Mouse (Mus musculus) left cerebral cortex, postnatal 10 days (tissue): ENCODE results near the gene Surf4. TPM values are rescaled to one million over a fixed set of nuclear protein-coding genes. Genes with fewer than 3 reads are reported as not detected.

Experiments used
- DNase-seq, 2 experiments: peaks; one replicate each; pipeline ENCODE4 v3.0.0; 2021 to 2022; ENCODE audit warnings: low spot score in 2 of 2, mixed read lengths in 1 of 2; ENCODE audit errors: extremely low spot score in 1 of 2
- intact Hi-C: fragments of 180-260 bp; cut with DNase I; formaldehyde crosslinking; loops from one replicate; pipeline ENCODE4 v1.15.1; 2025
- total RNA-seq, 2 experiments: library from RNA; stranded (reverse); gene quantifications; 2 replicates each; pipeline ENCODE4 v1.2.3; 2021

Gene Surf4
- total RNA-seq, 2 experiments from 2014 or later: 62.4 to 64.2 TPM

GRCm38 (mm10) chr2:26935286-26935685, 1.6 kb upstream of the Surf4 start:
- DNase-seq: no peak
- intact Hi-C loops: no loop called here

- intact Hi-C loops: loop anchor here (5.0 kb wide), 2 partner anchors 75 to 105 kb away; partner anchors contain the start of gene Cacfd1
- DNase-seq: peak in 1 of 2 experiments; percentile 56
Observed at GRCm38 (mm10) chr2:26932473-26933303, 1.0 kb downstream of the Surf4 start.

- intact Hi-C loops: loop anchor here (2.0 to 5.0 kb wide), 3 partner anchors 77 to 306 kb away; partner anchors contain the start of gene Cacfd1
Observed at GRCm38 (mm10) chr2:26930390-26930789, 3.3 kb downstream of the Surf4 start.

GRCm38 (mm10) chr2:26927745-26928476, 5.8 kb downstream of the Surf4 start:
- intact Hi-C loops: no loop called here
- no peak for DNase-seq

More at GRCm38 (mm10) chr2:26930390-26930789, 3.3 kb downstream of the Surf4 start:
- peak in 1 of 2 experiments; percentile 68 for DNase-seq

- no peak for DNase-seq
- intact Hi-C loops: loop anchor here (5.0 kb wide), 1 partner anchor 101 kb away; no protein-coding TSS in a partner anchor
Observed at GRCm38 (mm10) chr2:26921784-26922183, 11.9 kb downstream of the Surf4 start.

GRCm38 (mm10) chr2:26920190-26920855, 13.4 kb downstream of the Surf4 start:
- no peak for DNase-seq
- intact Hi-C loops: loop anchor here (5.0 kb wide), 1 partner anchor 102 kb away; no protein-coding TSS in a partner anchor

- intact Hi-C loops: loop anchor here (5.0 kb wide), 1 partner anchor 103 kb away; no protein-coding TSS in a partner anchor
- no peak for DNase-seq
Observed at GRCm38 (mm10) chr2:26919684-26920083, 14.0 kb downstream of the Surf4 start.

GRCm38 (mm10) chr2:26916738-26917137, 17.0 kb downstream of the Surf4 start:
- no peak for DNase-seq
- intact Hi-C loops: no loop called here

GRCm38 (mm10) chr2:26915927-26916728, 17.6 kb downstream of the Surf4 start, which contains the start of the genes Surf2 and Surf1:
Gene Surf2, plus strand, starts transcription at chr2:26916367.
Gene Surf1, minus strand, starts transcription at chr2:26916530.
- intact Hi-C loops: no loop called here
- DNase-seq: peak; percentile 86 to 89

- DNase-seq: no peak
- intact Hi-C loops: no loop called here
Observed at GRCm38 (mm10) chr2:26914148-26914941, 19.4 kb downstream of the Surf4 start.

- DNase-seq: no peak
- intact Hi-C loops: no loop called here
Observed at GRCm38 (mm10) chr2:26913416-26914147, 20.1 kb downstream of the Surf4 start.

- DNase-seq: no peak
- intact Hi-C loops: no loop called here
Observed at GRCm38 (mm10) chr2:26912253-26912770, 21.4 kb downstream of the Surf4 start.

- peak in 1 of 2 experiments; percentile 85 for DNase-seq
- intact Hi-C loops: no loop called here
Observed at GRCm38 (mm10) chr2:26910994-26911765, 22.5 kb downstream of the Surf4 start.

GRCm38 (mm10) chr2:26910124-26910993, 23.4 kb downstream of the Surf4 start, which contains the start of the genes Med22 and Rpl7a:
Gene Med22, minus strand, starts transcription at chr2:26910677.
Gene Rpl7a, plus strand, starts transcription at chr2:26910764.
- intact Hi-C loops: no loop called here

GRCm38 (mm10) chr2:26909387-26909784, 24.3 kb downstream of the Surf4 start:
- intact Hi-C loops: loop anchor here (10.0 kb wide), 1 partner anchor 465 kb away; the partner anchor contains the start of gene Sec16a

More at GRCm38 (mm10) chr2:26910124-26910993, 23.4 kb downstream of the Surf4 start, which contains the start of the genes Med22 and Rpl7a:
- peak; percentile 99 to 100 for DNase-seq

More at GRCm38 (mm10) chr2:26909387-26909784, 24.3 kb downstream of the Surf4 start:
- no peak for DNase-seq
